Mouse (Mus musculus) myocyte (in vitro differentiated cells): ENCODE results near the gene Hoxa3. TPM values are rescaled to one million over a fixed set of nuclear protein-coding genes. Genes with fewer than 3 reads are reported as not detected.

Experiments used
- H3K27me3 ChIP-seq: one replicate; pipeline ENCODE4 v1.6.1; 2011; ENCODE audit not compliant: control insufficient read depth, insufficient read depth, insufficient read length
- H3K36me3 ChIP-seq: one replicate; pipeline ENCODE4 v1.6.1; 2011; ENCODE audit not compliant: control insufficient read depth, insufficient read depth
- H3K4me2 ChIP-seq: one replicate; pipeline ENCODE4 v1.6.1; 2011; ENCODE audit warnings: low read depth, control low read depth
- H3K4me3 ChIP-seq: one replicate; pipeline ENCODE4 v1.5.1; 2011; ENCODE audit warnings: mild to moderate bottlenecking, control low read depth, moderate library complexity
- H3K79me2 ChIP-seq: one replicate; pipeline ENCODE4 v1.6.1; 2011; ENCODE audit not compliant: control insufficient read depth, insufficient read depth
- H3ac ChIP-seq: one replicate; pipeline ENCODE4 v1.6.1; 2011; ENCODE audit not compliant: control insufficient read depth, insufficient read length
- CEBPB ChIP-seq: IDR thresholded peaks from 2 replicates; pipeline ENCODE4 v1.6.1; 2011; ENCODE audit warnings: mild to moderate bottlenecking, moderate library complexity; ENCODE audit not compliant: poor library complexity, insufficient read depth, severe bottlenecking
- E2F4 ChIP-seq: IDR thresholded peaks from one replicate; pipeline ENCODE4 v1.6.1; 2011; ENCODE audit warnings: mild to moderate bottlenecking, control low read depth, moderate library complexity; ENCODE audit not compliant: insufficient read depth
- MAX ChIP-seq: IDR thresholded peaks from one replicate; pipeline ENCODE4 v1.6.1; 2011; ENCODE audit warnings: low read depth, mild to moderate bottlenecking, control low read depth
- MYOD1 ChIP-seq, 3 experiments: IDR thresholded peaks; one replicate each; pipeline ENCODE4 v1.6.1; 2011; ENCODE audit warnings: control low read depth in 2 of 3, low read depth in 2 of 3, mild to moderate bottlenecking in 2 of 3, moderate library complexity in 1 of 3; ENCODE audit not compliant: insufficient read length in 2 of 3, control insufficient read depth in 1 of 3
- MYOG ChIP-seq, 3 experiments: IDR thresholded peaks; one replicate each; pipeline ENCODE4 v1.6.1; 2011; ENCODE audit warnings: control low read depth in 2 of 3, low read depth in 2 of 3, mild to moderate bottlenecking in 2 of 3; ENCODE audit not compliant: insufficient read length in 2 of 3, control insufficient read depth in 1 of 3, insufficient read depth in 1 of 3
- POLR2A ChIP-seq: IDR thresholded peaks from one replicate; pipeline ENCODE4 v1.6.1; 2011; ENCODE audit warnings: low read depth, mild to moderate bottlenecking, control low read depth, moderate library complexity; ENCODE audit not compliant: insufficient read length
- POLR2AphosphoS2 ChIP-seq: IDR thresholded peaks from one replicate; pipeline ENCODE4 v1.6.1; 2011; ENCODE audit warnings: low read depth, control low read depth; ENCODE audit not compliant: insufficient read length
- REST ChIP-seq: IDR thresholded peaks from one replicate; pipeline ENCODE4 v1.6.1; 2011; ENCODE audit warnings: mild to moderate bottlenecking, control low read depth, moderate library complexity; ENCODE audit not compliant: insufficient read depth, insufficient read length
- SRF ChIP-seq: IDR thresholded peaks from one replicate; pipeline ENCODE4 v1.6.1; 2011; ENCODE audit warnings: low read depth; ENCODE audit not compliant: control insufficient read depth, insufficient read length
- TCF12 ChIP-seq: IDR thresholded peaks from one replicate; pipeline ENCODE4 v1.6.1; 2011; ENCODE audit warnings: mild to moderate bottlenecking, control low read depth; ENCODE audit not compliant: poor library complexity, insufficient read depth, severe bottlenecking
- TCF3 ChIP-seq: IDR thresholded peaks from one replicate; pipeline ENCODE4 v1.6.1; 2011; ENCODE audit warnings: low read depth, control low read depth; ENCODE audit not compliant: insufficient read length
- USF1 ChIP-seq: IDR thresholded peaks from one replicate; pipeline ENCODE4 v1.6.1; 2011; ENCODE audit warnings: low read depth, mild to moderate bottlenecking, control low read depth, moderate library complexity
- polyA plus RNA-seq: library from polyadenylated mRNA; unstranded; fragments of >200 nt; fragmentation: generic; extraction: Trizol; gene quantifications from one replicate; pipeline ENCODE4 v1.2.1, GENCODE M21; 2012; ENCODE audit warnings: missing spikeins

The Hoxa3 gene
- polyA plus RNA-seq, 1 experiment = 1.0 TPM

DNA sequence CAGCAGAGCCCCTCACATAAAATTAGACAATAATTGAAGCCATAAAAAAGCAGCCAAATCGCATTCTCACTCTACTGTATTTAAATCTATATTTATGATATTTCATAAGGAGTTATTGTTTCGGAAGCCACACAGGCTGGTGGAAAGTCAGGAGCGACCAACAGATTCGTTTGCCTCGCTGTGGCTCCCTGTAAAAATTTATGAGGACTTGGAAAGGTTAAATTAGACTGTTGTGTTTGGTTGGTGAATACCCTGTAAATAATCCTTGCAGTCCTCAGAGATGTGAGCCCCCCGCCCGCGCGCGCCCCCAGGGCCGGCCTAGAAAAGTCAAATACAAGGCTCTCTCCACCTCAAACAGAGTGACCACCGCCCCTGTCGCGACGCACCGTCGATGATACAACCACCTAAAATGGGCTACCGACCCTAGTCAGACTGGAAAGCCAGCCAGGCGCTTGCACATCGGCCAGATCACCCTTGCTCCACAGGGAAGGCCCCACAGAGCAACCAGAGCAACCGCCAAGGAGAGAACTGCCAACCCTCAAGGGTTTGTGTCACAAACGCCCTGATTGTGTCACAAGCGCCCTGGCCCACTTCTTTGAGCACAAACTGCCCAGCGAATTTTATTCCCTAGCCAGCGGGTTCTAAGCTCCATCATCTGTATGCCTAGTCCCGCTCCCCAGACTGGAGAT, 13.6 kb upstream of the Hoxa3 start:
- no peaks in the 10 kb centered on the region for H3K36me3 ChIP-seq
- no peaks in the 10 kb centered on the region for H3K27me3 ChIP-seq
- H3K79me2 ChIP-seq = peaks cover 90% of the 10 kb centered on the region
- H3K4me2 ChIP-seq = peak overlapping the region; percentile 97
- H3K4me3 ChIP-seq = peak overlapping the region; percentile 89
- peak; percentile 49 for TF ChIP-seq POLR2AphosphoS2
- TF ChIP-seq TCF12 = no peak
- peak; percentile 17 for TF ChIP-seq POLR2A
- peak overlapping the region; percentile 39 for H3ac ChIP-seq

DNA sequence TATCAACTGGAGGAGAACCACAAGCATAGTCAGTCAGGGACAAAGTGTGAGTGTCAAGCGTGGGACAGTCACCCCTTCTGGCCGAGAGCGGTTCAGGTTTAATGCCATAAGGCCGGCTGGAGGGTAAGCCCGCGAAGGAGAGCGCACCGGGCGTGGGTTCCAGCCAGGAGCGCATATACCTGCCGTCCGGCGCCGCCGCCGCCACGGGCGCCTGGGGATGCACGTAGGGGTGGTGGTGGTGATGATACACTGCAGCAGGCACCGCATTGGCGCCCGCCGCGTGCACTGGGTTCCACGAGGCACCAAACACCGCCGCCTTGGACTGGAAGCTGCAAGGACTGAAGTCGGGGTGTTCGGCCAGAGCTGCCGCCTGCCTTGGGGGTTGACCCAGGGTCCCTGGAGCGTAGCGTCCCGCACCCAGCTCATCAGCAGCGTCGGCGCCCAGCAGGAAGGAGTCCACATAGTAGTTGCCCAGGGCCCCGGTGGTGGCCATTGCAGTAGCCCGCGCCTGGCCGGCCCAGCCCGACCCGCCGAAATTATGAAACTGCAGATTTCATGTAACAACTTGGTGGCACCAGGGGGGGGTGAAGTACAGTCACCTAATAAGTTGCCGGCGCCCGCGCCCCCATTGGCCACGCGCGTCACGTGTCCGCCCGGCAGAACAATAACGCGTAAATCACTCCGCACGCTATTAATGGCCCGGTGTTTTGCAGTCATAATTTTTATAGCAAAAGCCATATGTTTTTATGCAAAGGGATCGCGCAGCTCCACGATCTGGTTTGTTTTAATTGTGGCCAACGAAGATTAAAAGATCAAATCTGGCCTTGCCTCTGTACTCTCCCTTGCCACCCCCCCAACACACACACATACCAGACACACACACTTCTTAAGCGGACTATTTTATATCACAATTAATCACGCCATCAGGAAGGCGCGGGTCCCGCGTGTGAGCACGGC, 12.8 kb upstream of the Hoxa3 start:
- Histone ChIP-seq H3K4me2 (peak overlapping the region; percentile 97), H3K4me3 (peak overlapping the region; percentile 89), H3K36me3 (no peaks in the 10 kb centered on the region), H3K79me2 (peaks cover 82% of the 10 kb centered on the region), H3ac (peak overlapping the region; percentile 39), H3K27me3 (no peaks in the 10 kb centered on the region)
- peak; percentile 99 for TF ChIP-seq USF1
- no peak for TF ChIP-seq TCF3
- TF ChIP-seq MYOD1 (IDR thresholded peaks at IDR 0.05; ENCODE audit: control insufficient read depth in 1 of 3, insufficient read length in 2 of 3, low read depth in 2 of 3) = no peak
- TF ChIP-seq POLR2A = peak; percentile 58
- no peak for TF ChIP-seq MAX
- TF ChIP-seq REST = no peak
- TF ChIP-seq POLR2AphosphoS2 = peak; percentile 59

DNA sequence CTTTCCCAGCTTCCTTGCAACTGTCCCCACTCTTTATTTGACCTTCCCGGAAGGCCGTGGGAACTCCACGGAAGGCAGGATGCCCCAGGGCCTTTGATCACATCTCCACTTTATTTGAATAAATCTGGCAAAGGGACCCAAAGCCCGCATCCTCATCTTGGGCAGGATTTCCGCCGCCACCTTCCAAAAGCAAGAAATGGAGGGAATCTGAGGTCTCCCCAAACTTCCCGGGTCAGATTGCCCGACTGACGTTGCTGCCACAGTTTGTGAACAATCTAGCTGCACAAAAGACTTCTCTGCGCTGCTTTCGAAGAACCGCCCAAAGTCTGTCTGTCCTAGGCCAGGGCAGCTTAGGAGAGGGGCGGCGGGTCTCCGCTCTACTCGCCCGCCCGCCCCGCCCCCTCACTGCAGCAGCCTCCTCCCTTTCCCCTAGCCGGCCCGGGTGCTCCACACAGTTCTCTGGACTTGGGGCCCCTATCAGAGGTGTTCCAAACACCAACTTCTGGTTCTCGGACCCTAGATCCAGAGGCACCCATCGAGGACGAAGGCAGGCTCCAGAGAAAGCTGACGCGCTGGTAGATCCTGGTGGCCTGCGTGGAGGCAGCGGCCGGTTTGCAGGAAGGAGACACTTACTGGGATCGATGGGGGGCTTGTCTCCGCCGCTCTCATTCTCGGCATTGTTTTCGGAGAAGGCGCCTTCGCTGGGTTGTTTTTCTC, 11.9 kb upstream of the Hoxa3 start:
- Histone ChIP-seq H3K4me3 (peak overlapping the region; percentile 89), H3ac (peak overlapping the region; percentile 39), H3K27me3 (no peaks in the 10 kb centered on the region), H3K36me3 (no peaks in the 10 kb centered on the region), H3K79me2 (peaks cover 76% of the 10 kb centered on the region), H3K4me2 (peak overlapping the region; percentile 97)
- TF ChIP-seq MYOD1 (IDR thresholded peaks at IDR 0.05; ENCODE audit: control insufficient read depth in 1 of 3, insufficient read length in 2 of 3, low read depth in 2 of 3) (no peak), TCF3 (no peak), POLR2A (no peak), MYOG (IDR thresholded peaks at IDR 0.05; ENCODE audit: control insufficient read depth in 1 of 3, insufficient read depth in 1 of 3, insufficient read length in 2 of 3, low read depth in 2 of 3) (no peak), SRF (no peak), E2F4 (no peak), USF1 (no peak), MAX (no peak), REST (no peak), TCF12 (no peak), CEBPB (no peak), POLR2AphosphoS2 (no peak)

GRCm38 (mm10) chr6:52223939-52224760, 11.0 kb upstream of the Hoxa3 start:
- no peaks in the 10 kb centered on the region for H3K27me3 ChIP-seq
- peak overlapping the region; percentile 39 for H3ac ChIP-seq
- TF ChIP-seq E2F4 (no peak), POLR2A (no peak), TCF3 (no peak), CEBPB (no peak), MYOD1 (IDR thresholded peaks at IDR 0.05; ENCODE audit: control insufficient read depth in 1 of 3, insufficient read length in 2 of 3, low read depth in 2 of 3) (no peak), USF1 (no peak), TCF12 (no peak), SRF (no peak), MYOG (IDR thresholded peaks at IDR 0.05; ENCODE audit: control insufficient read depth in 1 of 3, insufficient read depth in 1 of 3, insufficient read length in 2 of 3, low read depth in 2 of 3) (no peak), MAX (no peak), REST (no peak), POLR2AphosphoS2 (no peak)
- H3K79me2 ChIP-seq = peaks cover 67% of the 10 kb centered on the region
- H3K4me2 ChIP-seq = peak overlapping the region; percentile 97
- peak overlapping the region; percentile 89 for H3K4me3 ChIP-seq
- H3K36me3 ChIP-seq = no peaks in the 10 kb centered on the region
